Mouse (Mus musculus) adrenal gland, adult 8-10 months (tissue): Measurements from ENCODE around the gene Usp35. TPM values are rescaled to one million over a fixed set of nuclear protein-coding genes. Genes with fewer than 3 reads are reported as not detected.

ENCODE experiments used
- total RNA-seq, 4 experiments: library from RNA; stranded (reverse); gene quantifications; 2 replicates each; pipeline ENCODE4 v1.2.4; 2022

The Usp35 gene
- total RNA-seq, 4 experiments from 2014 or later: 10.8 to 29.5 (median 17.7) TPM

Other genes with a start within 250 kb of the Usp35 start
- gene Kctd21, start 307 bp upstream of the Usp35 start, total RNA-seq: 1 to 10 TPM; 8.2 to 10.0 (median 9.0) TPM
- gene Alg8, start 39.6 kb upstream of the Usp35 start, total RNA-seq: 10 to 100 TPM; 11.2 to 18.6 (median 15.8) TPM
- 100 to 1,000 TPM; 202 to 264 (median 251) TPM for gene Ndufc2, start 68.0 kb upstream of the Usp35 start, total RNA-seq
- gene Thrsp, start 85.7 kb upstream of the Usp35 start, total RNA-seq: 100 to 1,000 TPM in 3 of 4 experiments, 10 to 100 TPM in 1; 69.8 to 491 (median 335) TPM
- 1 to 10 TPM; 1.8 to 4.0 (median 3.0) TPM for gene Kctd14, start 119.3 kb upstream of the Usp35 start, total RNA-seq
- gene Ints4, start 148.9 kb upstream of the Usp35 start, total RNA-seq: 10 to 100 TPM; 55.3 to 82.3 (median 72.2) TPM
- gene Aamdc, start 247.5 kb upstream of the Usp35 start, total RNA-seq: 10 to 100 TPM; 33.5 to 41.6 (median 35.7) TPM
- gene Rsf1, start 247.9 kb upstream of the Usp35 start, total RNA-seq: 10 to 100 TPM; 23.9 to 37.7 (median 31.4) TPM